Mouse (Mus musculus) MEL (cell line): ENCODE data around the gene Fam160b1. TPM values are rescaled to one million over a fixed set of nuclear protein-coding genes. Genes with fewer than 3 reads are reported as not detected.

Experiments used
- DNase-seq: peaks from one replicate; pipeline ENCODE4 v3.0.0; 2011; ENCODE audit warnings: low read depth, low spot score
- H3K27ac ChIP-seq: 2 replicates; pipeline ENCODE4 v1.5.1; 2012; ENCODE audit warnings: low read depth, mild to moderate bottlenecking, control low read depth, low read length, moderate library complexity; ENCODE audit not compliant: control insufficient read depth
- H3K27me3 ChIP-seq, 2 experiments: fragments of 150-350 bp in 1 of 2; sonication (generic) in 1 of 2; 2 replicates each; pipeline ENCODE4 v1.6.1; 2012; ENCODE audit warnings: low read length in 2 of 2, mild to moderate bottlenecking in 2 of 2, improper control_type of control experiment in 1 of 2, moderate library complexity in 1 of 2; ENCODE audit not compliant: insufficient read depth in 2 of 2, control insufficient read depth in 1 of 2
- H3K36me3 ChIP-seq, 2 experiments: 2 replicates each; pipeline ENCODE4 v1.6.1; 2012 to 2014; ENCODE audit warnings: low read length in 2 of 2, improper control_type of control experiment in 1 of 2, inconsistent platforms in 1 of 2, mild to moderate bottlenecking in 1 of 2; ENCODE audit not compliant: insufficient read depth in 2 of 2, control insufficient read depth in 1 of 2
- H3K4me1 ChIP-seq, 2 experiments: fragments of 150-350 bp in 1 of 2; sonication (generic) in 1 of 2; 2 replicates each; pipeline ENCODE4 v1.6.1; 2012; ENCODE audit warnings: low read length in 2 of 2, improper control_type of control experiment in 1 of 2, mild to moderate bottlenecking in 1 of 2; ENCODE audit not compliant: insufficient read depth in 2 of 2, control insufficient read depth in 1 of 2
- H3K4me3 ChIP-seq, 2 experiments: fragments of 150-350 bp in 1 of 2; sonication (generic) in 1 of 2; 2 replicates each; pipeline ENCODE4 v1.5.1; 2012; ENCODE audit warnings: low read depth in 2 of 2, low read length in 2 of 2, mild to moderate bottlenecking in 2 of 2, moderate library complexity in 2 of 2, control low read depth in 1 of 2, improper control_type of control experiment in 1 of 2; ENCODE audit not compliant: control insufficient read depth in 1 of 2, insufficient read depth in 1 of 2
- H3K79me2 ChIP-seq: 2 replicates; pipeline ENCODE4 v1.6.1; 2012; ENCODE audit warnings: mild to moderate bottlenecking, low read length, moderate library complexity; ENCODE audit not compliant: control insufficient read depth, poor library complexity, insufficient read depth
- H3K9ac ChIP-seq: 2 replicates; pipeline ENCODE4 v1.6.1; 2012; ENCODE audit warnings: low read depth, mild to moderate bottlenecking, control low read depth, low read length, moderate library complexity; ENCODE audit not compliant: control insufficient read depth, poor library complexity, severe bottlenecking
- H3K9me3 ChIP-seq: fragments of 150-350 bp; sonication (generic); replicated peaks from 2 replicates; pipeline ENCODE4 v1.6.1; 2012; ENCODE audit warnings: mild to moderate bottlenecking, low read length, improper control_type of control experiment, moderate library complexity; ENCODE audit not compliant: insufficient read depth
- CHD1 ChIP-seq: IDR thresholded peaks from 2 replicates; pipeline ENCODE4 v1.6.1; 2012; ENCODE audit warnings: low read depth, mild to moderate bottlenecking, inconsistent platforms, low read length, improper control_type of control experiment
- ELF1 ChIP-seq: IDR thresholded peaks from 2 replicates; pipeline ENCODE4 v1.6.1; 2014; ENCODE audit warnings: low read depth, mild to moderate bottlenecking, inconsistent platforms, low read length, improper control_type of control experiment, moderate library complexity
- EP300 ChIP-seq, 2 experiments: IDR thresholded peaks; 2 replicates each; pipeline ENCODE4 v1.6.1; 2011; ENCODE audit warnings: improper control_type of control experiment in 2 of 2, low read length in 2 of 2, low read depth in 1 of 2, mild to moderate bottlenecking in 1 of 2
- ETS1 ChIP-seq: IDR thresholded peaks from 2 replicates; pipeline ENCODE4 v1.6.1; 2012; ENCODE audit warnings: low read depth, mild to moderate bottlenecking, inconsistent platforms, low read length, improper control_type of control experiment, moderate library complexity
- GABPA ChIP-seq: IDR thresholded peaks from 2 replicates; pipeline ENCODE4 v1.6.1; 2012; ENCODE audit warnings: low read depth, mild to moderate bottlenecking, inconsistent platforms, low read length, improper control_type of control experiment, moderate library complexity
- JUND ChIP-seq: IDR thresholded peaks from 2 replicates; pipeline ENCODE4 v1.6.1; 2011; ENCODE audit warnings: low read depth, mild to moderate bottlenecking, improper control_type of control experiment, low read length
- MAZ ChIP-seq: IDR thresholded peaks from 2 replicates; pipeline ENCODE4 v1.6.1; 2012; ENCODE audit warnings: low read depth, mild to moderate bottlenecking, inconsistent platforms, low read length, improper control_type of control experiment
- NRF1 ChIP-seq: IDR thresholded peaks from 2 replicates; pipeline ENCODE4 v1.6.1; 2014; ENCODE audit warnings: low read depth, mild to moderate bottlenecking, inconsistent platforms, low read length, improper control_type of control experiment, moderate library complexity; ENCODE audit not compliant: poor library complexity, insufficient read depth, severe bottlenecking
- POLR2AphosphoS2 ChIP-seq: IDR thresholded peaks from 2 replicates; pipeline ENCODE4 v1.6.1; 2011; ENCODE audit warnings: low read length, improper control_type of control experiment
- RCOR1 ChIP-seq: IDR thresholded peaks from 2 replicates; pipeline ENCODE4 v1.6.1; 2012; ENCODE audit warnings: low read depth, mild to moderate bottlenecking, inconsistent platforms, low read length, improper control_type of control experiment
- SIN3A ChIP-seq: IDR thresholded peaks from 2 replicates; pipeline ENCODE4 v1.6.1; 2012; ENCODE audit warnings: low read length, improper control_type of control experiment, inconsistent platforms
- TAL1 ChIP-seq: IDR thresholded peaks from 2 replicates; pipeline ENCODE4 v1.6.1; 2012; ENCODE audit warnings: mild to moderate bottlenecking, inconsistent platforms, low read length, moderate library complexity, mixed read lengths
- TCF12 ChIP-seq: IDR thresholded peaks from 2 replicates; pipeline ENCODE4 v1.6.1; 2014; ENCODE audit warnings: low read depth, mild to moderate bottlenecking, inconsistent platforms, low read length, improper control_type of control experiment, moderate library complexity
- UBTF ChIP-seq: IDR thresholded peaks from 2 replicates; pipeline ENCODE4 v1.6.1; 2012; ENCODE audit warnings: low read depth, mild to moderate bottlenecking, inconsistent platforms, low read length, improper control_type of control experiment, moderate library complexity, borderline replicate concordance; ENCODE audit not compliant: insufficient read depth
- USF1 ChIP-seq: IDR thresholded peaks from 2 replicates; pipeline ENCODE4 v1.6.1; 2014; ENCODE audit warnings: low read depth, mild to moderate bottlenecking, inconsistent platforms, low read length, improper control_type of control experiment, moderate library complexity
- ZC3H11A ChIP-seq: IDR thresholded peaks from 2 replicates; pipeline ENCODE4 v1.6.1; 2012; ENCODE audit warnings: low read depth, mild to moderate bottlenecking, inconsistent platforms, low read length, improper control_type of control experiment
- ZKSCAN1 ChIP-seq: IDR thresholded peaks from 2 replicates; pipeline ENCODE4 v1.6.1; 2012; ENCODE audit warnings: low read depth, mild to moderate bottlenecking, inconsistent platforms, low read length, improper control_type of control experiment, moderate library complexity
- polyA plus RNA-seq, 2 experiments: library from polyadenylated mRNA; stranded (reverse) in 1 of 2; unstranded in 1 of 2; fragments of >175 nt in 1 of 2; fragments of >200 nt in 1 of 2; gene quantifications; 2 replicates each; pipeline versions ENCODE4 v1.2.1 to v1.2.4; 2012; ENCODE audit warnings: low replicate concordance in 2 of 2, low read depth in 1 of 2; ENCODE audit not compliant: insufficient read length in 2 of 2, insufficient read depth in 1 of 2, missing spikeins in 1 of 2
- total RNA-seq: library from RNA; depleted of rRNA; stranded (reverse); fragments of 300-350 nt; gene quantifications from 2 replicates; pipeline ENCODE4 v1.2.3, GENCODE M21; 2012

Gene Fam160b1
- total and polyA plus RNA-seq, 3 experiments: 8.6 to 28.3 (median 19.0) TPM

GRCm38 (mm10) chr19:57333356-57333755, 27.1 kb upstream of the Fam160b1 start:
- no peak overlapping the region for H3K4me3 ChIP-seq
- H3K9me3 ChIP-seq: no peaks in the 10 kb centered on the region
- H3K27ac ChIP-seq: no peak overlapping the region
- no peaks in the 10 kb centered on the region; a peak in 1 of 4 replicates for H3K36me3 ChIP-seq
- H3K4me1 ChIP-seq: peaks cover 6 to 7% of the 10 kb centered on the region in 2 experiments; a peak in 3 of 4 replicates
- no peak overlapping the region for H3K9ac ChIP-seq
- DNase-seq: no peak
- TF ChIP-seq GABPA: no peak
- TF ChIP-seq SIN3A: no peak
- no peak for TF ChIP-seq EP300 (IDR thresholded peaks at IDR 0.05; ENCODE audit: low read depth in 1 of 2, low read length in 2 of 2)
- no peak for TF ChIP-seq ELF1
- TF ChIP-seq UBTF: no peak
- no peak for TF ChIP-seq CHD1
- no peak for TF ChIP-seq ZC3H11A
- TF ChIP-seq ZKSCAN1: no peak
- TF ChIP-seq TAL1: no peak
- no peak for TF ChIP-seq MAZ
- no peak for TF ChIP-seq NRF1
- no peak for TF ChIP-seq ETS1
- no peaks in the 10 kb centered on the region for H3K27me3 ChIP-seq
- H3K79me2 ChIP-seq: no peaks in the 10 kb centered on the region

- no peak overlapping the region for H3K27ac ChIP-seq
- TF ChIP-seq POLR2AphosphoS2: no peak
- TF ChIP-seq USF1: no peak
- no peak for TF ChIP-seq JUND
- TF ChIP-seq RCOR1: no peak
- no peak for TF ChIP-seq UBTF
- TF ChIP-seq TCF12: no peak
- TF ChIP-seq MAZ: no peak
- H3K9me3 ChIP-seq: no peaks in the 10 kb centered on the region
- peaks cover 0 to 15% of the 10 kb centered on the region in 2 experiments; a peak in 2 of 4 replicates for H3K36me3 ChIP-seq
- H3K4me1 ChIP-seq: peaks cover 17 to 19% of the 10 kb centered on the region in 2 experiments
- H3K9ac ChIP-seq: no peak overlapping the region
- H3K79me2 ChIP-seq: no peaks in the 10 kb centered on the region
- no peak for DNase-seq
- H3K4me3 ChIP-seq: no peak overlapping the region
- H3K27me3 ChIP-seq: no peaks in the 10 kb centered on the region
These were observed 25.3 kb upstream of the Fam160b1 start for GRCm38 (mm10) chr19:57335135-57335534.
